Mouse (Mus musculus) lung, postnatal 0 days (tissue): ENCODE results near the gene Tmc6. TPM values are rescaled to one million over a fixed set of nuclear protein-coding genes. Genes with fewer than 3 reads are reported as not detected.

Experiments used
- ATAC-seq: fragments of 200-750 bp; cut with Nextera tagmentation; 2 replicates; pipeline ENCODE4 v1.8.0; 2017; ENCODE audit warnings: moderate library complexity
- DNase-seq: peaks from one replicate; pipeline ENCODE4 v3.0.0-alpha.2; 2016; ENCODE audit warnings: low spot score
- H3K27ac ChIP-seq: fragments of 300-500 bp; sonication (generic); 2 replicates; pipeline ENCODE4 v1.5.1; 2014; ENCODE audit warnings: antibody characterized with exemption, mild to moderate bottlenecking, low read length, mixed read lengths
- H3K27me3 ChIP-seq: fragments of 300-500 bp; sonication (generic); replicated peaks from 2 replicates; pipeline ENCODE4 v1.6.1; 2014; ENCODE audit warnings: low read length, mixed read lengths; ENCODE audit not compliant: insufficient read depth
- H3K36me3 ChIP-seq: fragments of 300-500 bp; sonication (generic); 2 replicates; pipeline ENCODE4 v1.6.1; 2014; ENCODE audit warnings: low read length, mixed read lengths; ENCODE audit not compliant: insufficient read depth
- H3K4me1 ChIP-seq: fragments of 300-500 bp; sonication (generic); 2 replicates; pipeline ENCODE4 v1.6.1; 2014; ENCODE audit warnings: antibody characterized with exemption, low read depth, low read length, mixed read lengths; ENCODE audit not compliant: insufficient read depth
- H3K4me2 ChIP-seq: fragments of 300-500 bp; sonication (generic); replicated peaks from 2 replicates; pipeline ENCODE4 v1.6.1; 2014; ENCODE audit warnings: low read depth, mild to moderate bottlenecking, low read length, moderate library complexity, mixed read lengths
- H3K4me3 ChIP-seq: fragments of 300-500 bp; sonication (generic); 2 replicates; pipeline ENCODE4 v1.5.1; 2014; ENCODE audit warnings: low read depth, low read length
- H3K9ac ChIP-seq: fragments of 300-500 bp; sonication (generic); replicated peaks from 2 replicates; pipeline ENCODE4 v1.6.1; 2014; ENCODE audit warnings: low read depth, mild to moderate bottlenecking
- H3K9me3 ChIP-seq: fragments of 300-500 bp; sonication (generic); 2 replicates; pipeline ENCODE4 v1.6.1; 2016; ENCODE audit warnings: low read length, mixed read lengths
- CTCF ChIP-seq: IDR thresholded peaks from 2 replicates; pipeline ENCODE4 v1.5.1; 2016; ENCODE audit warnings: antibody characterized with exemption, mild to moderate bottlenecking
- EP300 ChIP-seq: IDR thresholded peaks from 2 replicates; pipeline ENCODE4 v1.6.1; 2016; ENCODE audit warnings: antibody characterized with exemption, mild to moderate bottlenecking, control low read depth
- WGBS: fragments of 180-500 bp; shearing (Covaris S2); extraction: QIAGEN DNeasy Blood & Tissue Kit; methylation state at CpG from one replicate; pipeline ENCODE4 v1.1.7; 2014; 5-methylcytosine and 5-hydroxymethylcytosine counted together
- polyA plus RNA-seq: library from polyadenylated mRNA; unstranded; fragments of >200 nt; fragmentation: Nextera tagmentation; extraction: Ambion mirVana; gene quantifications from 2 replicates; pipeline ENCODE4 v1.2.1, GENCODE M21; 2015

Gene Tmc6
- polyA plus RNA-seq, 1 experiment from 2014 or later = 34.8 TPM

- TF ChIP-seq CTCF = no peak
- TF ChIP-seq EP300 = no peak
- WGBS = 76% methylated on average over 8 of the region's 8 CpGs
Observed at GRCm38 (mm10) chr11:117742243-117742642, 39.8 kb downstream of the Tmc6 start.

GRCm38 (mm10) chr11:117741128-117741527 is 40.9 kb downstream of the Tmc6 start:
- Histone ChIP-seq H3K4me3 (no peak overlapping the region), H3K36me3 (peaks cover 46% of the 10 kb centered on the region), H3K9ac (no peak overlapping the region), H3K4me2 (no peak overlapping the region), H3K27me3 (no peaks in the 10 kb centered on the region), H3K4me1 (no peaks in the 10 kb centered on the region), H3K27ac (no peak overlapping the region), H3K9me3 (no peaks in the 10 kb centered on the region)
- DNase-seq (no peak), ATAC-seq (no peak)
- 84% methylated on average over 6 of the region's 6 CpGs for WGBS
- no peak for TF ChIP-seq CTCF

More at GRCm38 (mm10) chr11:117742243-117742642, 39.8 kb downstream of the Tmc6 start:
- Histone ChIP-seq H3K36me3 (peaks cover 55% of the 10 kb centered on the region), H3K4me1 (no peaks in the 10 kb centered on the region), H3K27ac (no peak overlapping the region), H3K4me2 (no peak overlapping the region), H3K4me3 (no peak overlapping the region), H3K27me3 (no peaks in the 10 kb centered on the region), H3K9me3 (no peaks in the 10 kb centered on the region), H3K9ac (no peak overlapping the region)
- ATAC-seq = no peak
- no peak for DNase-seq

- Histone ChIP-seq H3K36me3 (peaks cover 28% of the 10 kb centered on the region), H3K9me3 (no peaks in the 10 kb centered on the region), H3K4me1 (no peaks in the 10 kb centered on the region), H3K9ac (no peak overlapping the region), H3K4me3 (no peak overlapping the region), H3K27ac (no peak overlapping the region), H3K4me2 (no peak overlapping the region), H3K27me3 (no peaks in the 10 kb centered on the region)
- DNase-seq (no peak), ATAC-seq (no peak)
- TF ChIP-seq EP300 (no peak), CTCF (no peak)
- WGBS = 89% methylated on average over 5 of the region's 5 CpGs
Observed at GRCm38 (mm10) chr11:117738123-117738522, 43.9 kb downstream of the Tmc6 start.

- H3K27me3 ChIP-seq = no peaks in the 10 kb centered on the region
- WGBS = 43% methylated on average over 5 of the region's 5 CpGs
- H3K4me2 ChIP-seq = no peak overlapping the region
- H3K27ac ChIP-seq = no peak overlapping the region
- no peaks in the 10 kb centered on the region for H3K4me1 ChIP-seq
- H3K9me3 ChIP-seq = no peaks in the 10 kb centered on the region
- H3K36me3 ChIP-seq = peaks cover 22% of the 10 kb centered on the region
- DNase-seq = peak; percentile 51
- H3K4me3 ChIP-seq = no peak overlapping the region
- peak; percentile 72 for ATAC-seq
- H3K9ac ChIP-seq = no peak overlapping the region
- TF ChIP-seq CTCF = no peak
- TF ChIP-seq EP300 = peak; percentile 55; the same call in 1 of the 2 replicates
Observed at GRCm38 (mm10) chr11:117736037-117736689, 45.8 kb downstream of the Tmc6 start.

GRCm38 (mm10) chr11:117731470-117731869 is 50.5 kb downstream of the Tmc6 start:
- WGBS = 86% methylated on average over 7 of the region's 7 CpGs
- Histone ChIP-seq H3K9me3 (no peaks in the 10 kb centered on the region), H3K4me2 (no peak overlapping the region), H3K27ac (no peak overlapping the region), H3K27me3 (no peaks in the 10 kb centered on the region), H3K9ac (no peak overlapping the region), H3K4me3 (no peak overlapping the region), H3K36me3 (no peaks in the 10 kb centered on the region), H3K4me1 (no peaks in the 10 kb centered on the region)
- ATAC-seq (no peak), DNase-seq (no peak)
- TF ChIP-seq CTCF (no peak), EP300 (no peak)

- ATAC-seq = no peak
Observed at GRCm38 (mm10) chr11:117730490-117730838, 51.5 kb downstream of the Tmc6 start.

More at GRCm38 (mm10) chr11:117730490-117730838, 51.5 kb downstream of the Tmc6 start:
- no peaks in the 10 kb centered on the region for H3K4me1 ChIP-seq
- no peak for TF ChIP-seq EP300
- no peak for TF ChIP-seq CTCF
- H3K9me3 ChIP-seq = no peaks in the 10 kb centered on the region
- no peak overlapping the region for H3K4me3 ChIP-seq
- 75% methylated on average over 4 of the region's 4 CpGs for WGBS
- DNase-seq = peak; percentile 58
- H3K9ac ChIP-seq = no peak overlapping the region
- peak overlapping the region; percentile 70 for H3K27ac ChIP-seq
- H3K4me2 ChIP-seq = no peak overlapping the region
- H3K27me3 ChIP-seq = no peaks in the 10 kb centered on the region
- H3K36me3 ChIP-seq = no peaks in the 10 kb centered on the region
